Mouse (Mus musculus): ENCODE results near the gene Cox4i2. TPM values are rescaled to one million over a fixed set of nuclear protein-coding genes. Genes with fewer than 3 reads are reported as not detected.
A peak's percentile ranks its signal among the peaks of the same experiment; 100 is the strongest.

Cox4i2 gene
- 1.3 TPM in 1 of 2 replicates, not detected in the other for total RNA-seq (2017)

DNA sequence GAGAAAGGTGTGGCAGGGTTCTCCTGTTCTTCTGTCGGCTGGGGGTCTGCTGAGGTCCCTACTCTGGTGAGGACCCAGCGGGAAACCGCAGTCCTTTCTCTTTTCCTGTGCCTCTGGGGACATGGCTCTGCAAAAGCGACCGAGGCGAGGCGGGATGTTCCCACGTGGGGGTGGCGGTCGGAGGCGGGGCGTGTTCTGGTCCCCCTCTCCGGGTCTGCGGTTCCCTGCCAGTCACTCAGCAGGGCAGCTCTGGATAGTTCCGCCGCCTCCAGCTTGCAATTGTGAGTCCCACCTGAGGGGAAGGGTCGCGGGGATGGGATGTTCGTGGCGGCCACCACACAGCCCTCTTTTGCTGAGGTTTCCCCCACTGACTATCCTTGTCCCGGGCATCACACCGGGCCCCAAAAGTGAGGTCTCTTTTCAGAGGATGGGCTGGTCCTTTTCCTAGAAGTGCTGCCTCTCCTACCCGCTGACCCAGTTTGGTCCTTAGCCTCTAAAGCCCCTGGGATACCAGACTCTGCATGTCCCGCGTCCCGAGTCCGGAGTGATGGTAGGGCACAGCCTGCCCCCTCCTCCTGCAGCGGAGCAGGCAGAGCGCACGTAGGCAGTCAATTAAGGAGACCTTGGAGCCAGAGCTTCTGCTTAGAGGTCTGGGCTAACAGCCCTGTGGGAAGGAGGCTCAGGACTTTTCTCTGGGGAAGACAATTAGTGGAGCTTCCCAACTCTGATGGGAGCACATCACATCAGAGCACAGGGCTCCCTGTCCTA lies at the start of gene Cox4i2:
Gene Cox4i2, plus strand, starts transcription at position 230 of the 768 bp plus-strand sequence.
- peak; percentile 68 to 79 for ATAC-seq (replicated peaks in 1 of 2; ENCODE audit: insufficient read depth in 1 of 2, low FRiP score in 2 of 2, low TSS enrichment in 1 of 2, low read depth in 1 of 2, poor library complexity in 2 of 2, severe bottlenecking in 2 of 2)

DNA sequence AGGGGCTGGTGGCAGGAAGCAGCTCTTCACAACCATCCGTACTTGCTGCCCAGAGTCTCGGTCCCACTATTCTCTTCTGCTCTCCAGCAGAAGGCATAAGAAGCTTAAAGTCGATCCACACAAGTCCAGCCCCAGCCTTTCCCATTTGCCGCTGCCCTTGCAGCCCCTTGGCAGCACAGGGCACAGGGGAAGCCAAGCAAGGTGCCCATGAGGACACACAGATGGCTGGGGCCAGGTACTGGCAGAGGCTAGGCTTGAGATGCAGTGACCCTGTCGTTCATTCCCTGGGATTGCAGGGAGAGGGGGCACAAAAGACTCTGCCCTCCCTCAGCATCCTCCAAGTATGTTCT lies 49.7 kb upstream of the Cox4i2 start:
- ATAC-seq (replicated peaks in 1 of 2; ENCODE audit: insufficient read depth in 1 of 2, low FRiP score in 2 of 2, low TSS enrichment in 1 of 2, low read depth in 1 of 2, poor library complexity in 2 of 2, severe bottlenecking in 2 of 2), result no peak

DNA sequence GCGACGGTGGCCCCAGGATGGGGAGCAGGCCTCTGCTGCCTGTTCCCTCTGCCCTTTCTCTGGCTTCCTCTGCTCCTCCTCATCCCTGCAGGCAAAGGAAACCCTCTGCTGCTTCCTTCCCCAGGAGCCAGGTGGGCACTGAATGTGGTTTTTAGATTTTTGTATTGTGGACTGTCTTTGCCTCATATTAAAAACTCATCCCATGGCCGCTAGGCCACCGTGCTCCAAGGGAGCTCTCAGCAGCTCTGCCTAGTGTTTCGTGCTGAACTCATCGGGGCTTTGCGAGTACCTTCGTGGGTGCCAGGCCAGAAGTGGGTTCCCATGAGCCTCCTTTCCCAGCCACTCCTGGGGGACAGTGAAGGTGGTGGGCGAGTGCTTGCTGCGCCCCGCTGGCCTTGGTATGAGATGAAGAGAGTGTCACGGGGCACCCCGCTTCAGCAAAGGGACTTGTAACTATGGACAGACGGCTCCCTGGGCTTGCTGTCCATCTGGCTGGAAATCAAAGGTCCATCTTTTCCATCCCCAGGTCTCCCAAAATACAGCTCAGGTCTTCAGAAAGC lies 49.1 kb upstream of the Cox4i2 start:
- no peak for ATAC-seq (replicated peaks in 1 of 2; ENCODE audit: insufficient read depth in 1 of 2, low FRiP score in 2 of 2, low TSS enrichment in 1 of 2, low read depth in 1 of 2, poor library complexity in 2 of 2, severe bottlenecking in 2 of 2)

DNA sequence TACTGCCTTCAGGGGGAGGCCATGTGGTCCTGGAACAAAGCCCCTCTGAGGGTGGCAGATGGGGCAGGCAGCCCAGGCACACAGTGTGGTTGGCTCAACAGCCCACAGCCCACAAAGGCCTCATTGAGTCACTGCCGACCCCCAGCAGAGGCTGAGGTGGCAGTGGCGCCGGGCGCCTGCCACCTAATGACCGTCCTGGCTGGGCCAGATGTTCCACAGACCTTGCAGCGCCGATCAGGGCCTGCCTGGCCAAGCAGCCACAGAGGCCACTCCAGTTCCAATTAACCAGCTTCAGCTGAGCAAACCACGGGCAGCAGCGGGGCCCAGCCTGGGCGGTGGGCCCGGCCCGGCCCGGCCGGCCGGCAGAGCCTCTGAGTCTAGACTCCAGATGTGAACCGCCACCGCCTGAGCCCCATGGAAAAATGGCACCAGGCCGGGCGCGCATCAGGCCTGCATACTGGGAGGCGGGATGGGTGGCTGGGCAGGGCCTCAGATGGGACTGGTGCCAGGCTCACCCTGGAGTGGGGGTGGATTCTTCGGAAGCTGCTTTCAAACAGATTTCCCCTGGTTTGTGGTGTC lies 47.9 kb upstream of the Cox4i2 start:
- no peak for ATAC-seq (replicated peaks in 1 of 2; ENCODE audit: insufficient read depth in 1 of 2, low FRiP score in 2 of 2, low TSS enrichment in 1 of 2, low read depth in 1 of 2, poor library complexity in 2 of 2, severe bottlenecking in 2 of 2)

DNA sequence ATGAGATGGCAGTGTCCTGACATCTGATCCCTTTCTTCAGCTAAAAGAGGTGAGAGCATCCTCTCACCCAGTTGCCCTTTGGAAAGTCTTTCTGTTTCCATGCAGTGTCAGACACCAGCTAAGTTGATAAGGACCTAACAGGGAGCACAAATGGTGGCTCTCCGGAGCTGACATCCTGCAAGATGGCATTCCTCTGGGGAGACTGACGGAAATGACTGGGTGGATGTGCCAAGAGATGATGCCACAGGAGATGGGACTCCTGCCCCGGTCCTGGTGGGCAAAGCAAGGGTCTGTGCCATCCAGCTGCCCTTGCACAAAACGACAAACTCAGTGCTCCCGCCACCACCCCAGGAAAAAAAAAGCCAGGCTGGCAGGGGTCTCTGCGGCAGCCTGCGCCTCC lies 46.8 kb upstream of the Cox4i2 start:
- no peak for ATAC-seq (replicated peaks in 1 of 2; ENCODE audit: insufficient read depth in 1 of 2, low FRiP score in 2 of 2, low TSS enrichment in 1 of 2, low read depth in 1 of 2, poor library complexity in 2 of 2, severe bottlenecking in 2 of 2)

DNA sequence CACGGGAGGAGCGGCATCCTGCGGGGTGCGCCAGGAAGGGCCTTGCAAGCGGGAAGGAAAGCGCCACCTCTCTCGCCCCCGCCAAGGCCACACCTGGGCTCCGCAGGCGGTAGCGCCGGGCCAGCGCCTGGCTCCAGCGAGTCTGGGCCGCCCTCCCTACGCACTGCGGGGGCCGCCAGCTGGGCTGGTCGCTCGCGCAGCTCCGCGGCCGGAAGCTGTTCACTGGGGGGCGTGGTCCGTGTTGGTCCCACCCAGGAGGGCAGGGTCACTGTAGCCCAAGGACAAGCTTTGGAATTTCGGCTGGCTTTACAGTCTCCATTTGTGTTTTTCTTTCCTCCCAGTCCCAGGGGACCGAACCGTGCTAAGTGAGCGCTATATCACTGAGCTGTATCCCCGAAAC lies 46.3 kb upstream of the Cox4i2 start:
- ATAC-seq (replicated peaks in 1 of 2; ENCODE audit: insufficient read depth in 1 of 2, low FRiP score in 2 of 2, low TSS enrichment in 1 of 2, low read depth in 1 of 2, poor library complexity in 2 of 2, severe bottlenecking in 2 of 2), result no peak

DNA sequence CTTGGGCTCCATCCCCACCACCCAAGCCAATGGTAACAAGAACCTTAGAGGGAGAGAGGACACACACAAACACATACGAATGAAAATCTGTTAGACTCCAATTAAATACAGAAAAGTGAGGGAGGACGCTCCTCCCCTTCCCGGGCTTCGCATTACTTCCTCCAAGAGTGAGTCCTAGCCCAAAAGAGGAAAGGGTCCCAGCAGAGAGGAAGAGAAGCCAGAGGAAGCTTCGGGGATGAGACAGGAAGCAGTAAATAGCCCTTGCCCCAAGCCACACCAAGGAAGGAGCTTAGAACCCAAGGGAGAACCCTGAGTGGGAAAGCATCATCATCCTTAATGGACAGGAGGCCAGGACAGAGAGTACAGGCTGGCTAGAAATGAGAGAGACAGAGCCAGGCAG lies 44.9 kb upstream of the Cox4i2 start:
- no peak for ATAC-seq (replicated peaks in 1 of 2; ENCODE audit: insufficient read depth in 1 of 2, low FRiP score in 2 of 2, low TSS enrichment in 1 of 2, low read depth in 1 of 2, poor library complexity in 2 of 2, severe bottlenecking in 2 of 2)

DNA sequence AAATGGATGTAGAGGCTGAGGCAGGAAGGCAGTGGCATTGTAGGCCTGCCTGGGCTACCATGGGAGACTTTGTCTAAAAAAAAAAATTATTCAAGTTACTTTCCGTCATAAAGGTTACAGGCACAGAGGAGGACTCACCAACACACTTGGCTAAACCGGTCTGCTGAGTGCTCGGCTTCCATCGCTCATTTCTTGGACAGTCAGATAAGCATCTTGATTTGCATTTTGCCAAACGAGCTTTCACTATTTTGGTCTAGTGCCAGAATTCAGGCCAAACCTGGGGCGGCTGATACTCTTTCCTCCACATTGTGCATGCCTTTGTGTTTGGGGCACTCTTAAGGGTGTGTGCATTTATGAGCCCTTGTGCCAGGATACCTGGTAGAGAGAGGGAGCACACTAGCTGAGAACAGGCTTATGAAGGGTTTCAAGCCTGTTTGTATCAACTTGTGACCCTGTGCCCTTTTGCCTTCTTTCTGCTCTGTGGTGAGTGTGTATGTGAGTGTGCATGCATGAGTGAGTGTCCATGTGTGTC lies 37.7 kb upstream of the Cox4i2 start:
- no peak for ATAC-seq (replicated peaks in 1 of 2; ENCODE audit: insufficient read depth in 1 of 2, low FRiP score in 2 of 2, low TSS enrichment in 1 of 2, low read depth in 1 of 2, poor library complexity in 2 of 2, severe bottlenecking in 2 of 2)

DNA sequence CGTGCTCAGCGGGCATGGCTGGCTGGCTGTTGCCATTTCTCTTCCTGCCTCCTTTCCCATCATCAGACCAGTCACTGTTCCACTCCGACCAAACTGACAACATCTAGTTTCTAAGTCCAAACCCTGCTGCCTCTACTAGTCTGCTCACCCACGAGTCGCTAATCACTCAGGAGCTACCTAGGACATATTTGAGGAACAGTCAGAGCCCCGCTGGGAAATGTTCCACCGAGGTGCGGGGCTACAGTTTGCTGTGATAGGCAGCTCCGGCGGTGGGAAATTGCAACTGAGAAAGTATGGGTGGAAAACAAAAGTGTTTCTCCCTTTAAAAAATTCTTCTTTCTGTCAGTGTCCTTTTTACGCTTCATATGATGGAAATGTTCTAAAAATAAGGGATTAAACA lies 36.3 kb upstream of the Cox4i2 start:
- no peak for ATAC-seq (replicated peaks in 1 of 2; ENCODE audit: insufficient read depth in 1 of 2, low FRiP score in 2 of 2, low TSS enrichment in 1 of 2, low read depth in 1 of 2, poor library complexity in 2 of 2, severe bottlenecking in 2 of 2)

DNA sequence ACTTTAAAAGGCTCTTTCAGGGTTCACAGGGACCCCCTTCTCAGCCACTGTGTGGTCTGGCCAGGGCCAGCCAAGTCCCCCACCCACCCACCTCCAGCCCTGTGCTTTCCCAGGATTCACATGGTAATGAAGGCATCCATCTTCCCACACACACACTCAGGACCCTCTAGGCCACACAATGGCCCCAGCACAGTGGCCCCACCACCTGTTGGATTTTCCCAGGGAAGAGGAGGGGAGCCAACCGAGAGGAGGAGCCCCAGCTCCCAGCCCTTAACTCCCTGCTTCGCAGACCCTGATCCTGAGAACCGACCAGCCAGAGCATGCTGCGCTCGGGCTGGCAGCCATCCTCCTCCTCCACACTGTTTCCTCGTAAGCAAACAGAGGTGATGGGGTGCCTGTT lies 35.9 kb upstream of the Cox4i2 start:
- ATAC-seq (replicated peaks in 1 of 2; ENCODE audit: insufficient read depth in 1 of 2, low FRiP score in 2 of 2, low TSS enrichment in 1 of 2, low read depth in 1 of 2, poor library complexity in 2 of 2, severe bottlenecking in 2 of 2), result no peak

DNA sequence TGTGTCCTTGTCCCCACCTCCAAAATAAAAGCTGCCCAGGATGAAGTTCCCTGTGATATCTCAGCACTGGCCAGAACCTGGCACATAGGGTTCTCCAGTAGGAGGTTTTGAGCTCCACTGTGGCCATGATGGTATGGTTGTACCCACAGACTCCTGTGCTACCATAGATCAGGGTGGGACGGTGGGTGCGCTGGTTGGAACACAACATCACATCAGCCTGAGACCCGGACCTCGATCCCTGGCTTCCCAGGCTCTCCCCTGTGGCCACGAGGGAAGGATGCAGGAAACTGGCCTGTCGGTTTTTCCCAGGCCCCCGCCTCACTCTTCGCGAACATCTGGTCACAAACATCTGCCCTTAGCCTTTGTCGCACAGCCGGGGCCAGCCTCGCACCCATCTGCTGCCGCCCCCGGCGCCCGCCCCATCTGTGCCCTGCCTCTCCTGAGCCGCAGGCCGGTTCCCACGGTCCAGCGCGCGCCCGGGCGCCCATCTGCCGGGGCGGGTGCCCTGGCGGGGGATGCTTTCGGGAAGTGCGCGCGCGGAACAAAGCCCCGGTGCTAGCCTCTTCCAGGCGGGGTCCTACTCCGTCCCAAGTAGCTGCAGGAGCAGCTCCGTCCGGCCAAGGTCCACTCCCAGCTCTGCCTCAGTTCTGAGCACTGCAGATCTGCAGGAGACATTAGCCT lies 30.2 kb upstream of the Cox4i2 start:
- peak in 1 of 2 experiments; percentile 26; a peak in 1 of 4 replicates for ATAC-seq (replicated peaks in 1 of 2; ENCODE audit: insufficient read depth in 1 of 2, low FRiP score in 2 of 2, low TSS enrichment in 1 of 2, low read depth in 1 of 2, poor library complexity in 2 of 2, severe bottlenecking in 2 of 2)

DNA sequence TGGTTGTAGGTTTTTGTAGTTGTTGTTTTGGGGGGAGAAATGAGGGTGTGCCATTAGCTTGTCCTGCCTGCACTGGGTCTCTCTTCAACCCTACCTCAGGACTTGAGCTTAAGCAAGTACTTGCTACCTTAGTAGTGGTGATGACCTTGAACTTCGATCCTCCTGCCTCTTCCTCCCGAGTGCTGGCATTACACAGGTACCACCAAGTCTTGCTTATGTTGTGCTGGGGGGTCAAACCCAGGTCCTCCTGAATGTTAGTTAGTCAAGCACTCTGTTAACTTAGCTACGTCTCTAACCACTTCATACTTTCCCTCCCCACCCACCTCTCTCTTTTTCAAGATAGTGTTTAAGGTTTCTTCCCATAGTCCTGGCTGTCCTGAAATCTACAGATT lies 29.6 kb upstream of the Cox4i2 start:
- ATAC-seq (replicated peaks in 1 of 2; ENCODE audit: insufficient read depth in 1 of 2, low FRiP score in 2 of 2, low TSS enrichment in 1 of 2, low read depth in 1 of 2, poor library complexity in 2 of 2, severe bottlenecking in 2 of 2), result no peak

DNA sequence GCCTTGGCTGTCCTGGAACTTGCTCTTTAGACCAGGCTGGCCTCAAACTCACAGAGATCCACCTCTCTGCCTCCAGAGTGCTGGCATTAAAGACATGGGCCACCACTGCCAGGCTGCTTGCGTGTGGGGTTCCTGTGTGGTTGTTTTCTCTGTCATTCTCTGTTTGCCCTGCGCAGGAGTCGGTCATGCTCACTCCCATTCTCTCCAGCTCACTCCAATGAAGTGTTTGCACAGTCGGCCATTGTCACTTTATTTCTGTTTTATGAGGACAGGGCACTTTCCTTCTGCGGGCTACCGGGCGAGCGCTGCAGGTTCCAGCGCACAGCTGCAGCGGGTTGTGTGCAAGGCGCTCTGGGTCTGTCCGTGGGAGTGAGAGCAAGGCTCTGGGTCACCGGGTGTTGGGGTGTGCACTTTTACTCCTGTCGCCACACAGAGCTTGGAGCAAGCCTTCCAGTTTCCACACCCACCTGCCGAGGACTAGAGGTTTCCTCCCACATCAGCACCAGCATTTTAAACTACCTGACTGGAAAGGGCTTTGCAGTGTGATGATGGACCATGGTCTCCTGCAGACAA lies 28.7 kb upstream of the Cox4i2 start:
- ATAC-seq (replicated peaks in 1 of 2; ENCODE audit: insufficient read depth in 1 of 2, low FRiP score in 2 of 2, low TSS enrichment in 1 of 2, low read depth in 1 of 2, poor library complexity in 2 of 2, severe bottlenecking in 2 of 2), result no peak

DNA sequence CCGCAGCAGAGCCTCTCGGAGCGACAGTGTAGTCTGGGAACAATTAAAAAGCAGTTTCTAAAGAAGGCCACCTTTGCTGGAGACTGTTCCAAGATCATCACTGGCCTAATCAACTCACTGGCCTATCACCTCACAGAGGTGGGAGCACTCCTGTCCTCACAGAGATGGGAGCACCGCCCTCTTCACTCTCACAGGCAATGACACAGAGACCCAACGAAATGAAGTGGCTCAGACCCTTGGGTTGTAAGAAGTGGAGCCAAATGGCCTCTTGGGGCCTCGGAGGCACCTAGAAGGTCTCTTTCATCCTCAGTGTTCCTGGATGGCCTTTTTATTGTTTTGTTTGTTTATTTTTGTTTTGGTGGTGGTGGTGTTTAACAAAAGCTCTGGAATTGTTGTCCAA lies 27.8 kb upstream of the Cox4i2 start:
- no peak for ATAC-seq (replicated peaks in 1 of 2; ENCODE audit: insufficient read depth in 1 of 2, low FRiP score in 2 of 2, low TSS enrichment in 1 of 2, low read depth in 1 of 2, poor library complexity in 2 of 2, severe bottlenecking in 2 of 2)

DNA sequence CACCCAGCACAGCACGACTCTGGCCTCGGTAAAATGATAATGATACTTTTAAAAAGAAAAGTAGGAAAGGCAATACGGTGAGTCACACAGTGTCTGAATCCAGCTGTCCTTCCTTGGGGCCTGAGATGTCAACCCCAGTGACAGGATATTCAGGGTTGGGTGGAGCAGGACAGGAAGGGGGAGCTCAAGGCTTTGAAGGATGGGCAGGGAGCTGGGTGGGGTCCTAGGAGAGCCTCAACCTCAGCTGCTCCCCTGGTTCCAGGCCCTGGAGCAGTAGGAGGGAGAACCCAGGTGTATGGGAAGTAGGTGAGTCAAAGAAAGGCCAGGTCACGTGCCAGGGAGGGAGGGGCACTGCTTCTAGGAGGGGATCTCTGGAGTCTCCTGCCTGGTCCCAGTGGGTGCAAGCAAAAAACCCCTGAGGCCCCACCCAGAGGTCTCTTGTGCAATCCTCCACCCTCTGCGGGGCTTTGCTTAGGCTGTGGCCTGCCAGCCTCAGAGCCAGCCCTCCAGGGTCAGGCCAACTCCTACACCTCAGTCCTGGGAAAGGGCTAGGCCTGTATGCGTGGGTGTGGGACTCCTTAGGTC lies 27.1 kb upstream of the Cox4i2 start:
- no peak for ATAC-seq (replicated peaks in 1 of 2; ENCODE audit: insufficient read depth in 1 of 2, low FRiP score in 2 of 2, low TSS enrichment in 1 of 2, low read depth in 1 of 2, poor library complexity in 2 of 2, severe bottlenecking in 2 of 2)

DNA sequence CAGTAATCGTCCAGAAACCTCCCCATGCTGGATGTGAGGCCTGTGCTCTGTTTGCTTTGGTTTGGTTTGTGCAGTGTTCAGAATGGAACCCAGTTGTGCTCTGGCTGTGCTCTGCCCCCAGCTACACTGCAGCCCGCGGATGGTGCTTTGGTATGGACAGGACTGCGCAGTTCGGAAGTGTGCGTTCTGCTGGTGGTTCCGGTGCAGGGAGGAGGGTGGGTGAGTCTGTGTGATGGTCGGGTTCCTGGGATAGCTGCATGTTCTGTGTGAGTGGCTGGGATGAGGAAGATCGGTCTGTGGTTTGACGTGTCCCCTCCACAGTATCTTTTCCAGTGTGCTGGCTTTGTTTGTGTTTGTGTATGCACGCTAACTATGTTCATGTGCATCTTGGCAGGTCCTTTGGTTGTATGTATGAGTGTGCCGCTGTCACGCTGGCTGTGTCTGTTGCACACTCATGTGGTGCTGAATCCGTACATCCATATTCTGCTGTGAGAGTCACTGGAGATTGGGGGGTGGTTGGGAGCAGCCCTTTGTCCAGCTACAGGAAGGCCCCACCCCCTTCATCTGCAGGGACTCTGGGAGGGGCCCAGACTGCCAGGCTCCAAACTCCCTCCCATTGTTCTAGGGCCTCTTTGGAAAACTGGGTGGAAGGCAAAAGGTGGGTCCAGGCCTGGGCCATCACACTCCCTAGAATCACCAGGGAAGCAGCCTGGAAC lies 26.0 kb upstream of the Cox4i2 start:
- ATAC-seq (replicated peaks in 1 of 2; ENCODE audit: insufficient read depth in 1 of 2, low FRiP score in 2 of 2, low TSS enrichment in 1 of 2, low read depth in 1 of 2, poor library complexity in 2 of 2, severe bottlenecking in 2 of 2), result no peak

DNA sequence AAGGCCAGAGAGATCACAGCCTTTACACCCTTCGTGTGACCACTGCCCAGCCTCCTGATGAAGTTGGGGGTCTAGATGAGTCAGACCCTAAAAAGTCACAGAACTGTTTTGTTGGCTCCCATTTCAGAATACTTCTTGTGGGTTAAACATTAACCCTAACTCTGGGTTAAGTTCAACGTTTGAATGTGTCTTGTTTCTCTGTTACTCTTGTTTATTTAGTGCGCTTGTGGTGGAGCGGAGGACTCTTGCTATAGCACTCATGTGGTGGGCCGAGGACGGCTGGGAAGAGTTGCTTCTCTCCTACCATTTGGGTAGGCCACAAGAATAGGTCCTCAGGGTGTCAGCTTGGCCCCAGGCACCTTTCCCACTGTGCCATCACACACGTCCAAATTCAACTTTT lies 25.4 kb upstream of the Cox4i2 start:
- ATAC-seq (replicated peaks in 1 of 2; ENCODE audit: insufficient read depth in 1 of 2, low FRiP score in 2 of 2, low TSS enrichment in 1 of 2, low read depth in 1 of 2, poor library complexity in 2 of 2, severe bottlenecking in 2 of 2), result no peak

All from hematopoietic stem cell, adult 5-6 weeks (primary cell).